Mouse (Mus musculus) embryonic facial prominence, embryonic 11.5 days (tissue): ENCODE data around the gene Atp11c. TPM values are rescaled to one million over a fixed set of nuclear protein-coding genes. Genes with fewer than 3 reads are reported as not detected.
A peak's percentile ranks its signal among the peaks of the same experiment; 100 is the strongest.

Experiments used
- ATAC-seq: fragments of 200-750 bp; cut with Nextera tagmentation; replicated peaks from 2 replicates; pipeline ENCODE4 v1.8.0; 2017; ENCODE audit warnings: low read depth; ENCODE audit not compliant: insufficient number of reproducible peaks, low FRiP score, low TSS enrichment
- DNase-seq: peaks from one replicate; pipeline ENCODE4 v3.0.0-alpha.2; 2015; ENCODE audit warnings: low spot score
- H3K27ac ChIP-seq: fragments of 300-500 bp; sonication (generic); replicated peaks from 2 replicates; pipeline ENCODE4 v1.5.1; 2014; ENCODE audit warnings: mild to moderate bottlenecking, low read depth, low read length, control low read depth
- H3K27me3 ChIP-seq: fragments of 300-500 bp; sonication (generic); 2 replicates; pipeline ENCODE4 v1.6.1; 2014; ENCODE audit warnings: mild to moderate bottlenecking, low read length, moderate library complexity, mixed read lengths; ENCODE audit not compliant: control insufficient read depth, insufficient read depth
- H3K36me3 ChIP-seq: fragments of 300-500 bp; sonication (generic); replicated peaks from 2 replicates; pipeline ENCODE4 v1.6.1; 2014; ENCODE audit warnings: low read depth, mild to moderate bottlenecking, low read length, moderate library complexity, mixed read lengths; ENCODE audit not compliant: control insufficient read depth, insufficient read depth
- H3K4me1 ChIP-seq: fragments of 300-500 bp; sonication (generic); 2 replicates; pipeline ENCODE4 v1.6.1; 2014; ENCODE audit warnings: low read length, mixed read lengths; ENCODE audit not compliant: control insufficient read depth, insufficient read depth
- H3K4me2 ChIP-seq: fragments of 300-500 bp; sonication (generic); 2 replicates; pipeline ENCODE4 v1.6.1; 2014; ENCODE audit warnings: low read depth, mild to moderate bottlenecking, control low read depth, low read length, moderate library complexity
- H3K4me3 ChIP-seq: fragments of 300-500 bp; sonication (generic); 2 replicates; pipeline ENCODE4 v1.5.1; 2014; ENCODE audit warnings: low read depth, low read length, control low read depth
- H3K9ac ChIP-seq: fragments of 300-500 bp; sonication (generic); replicated peaks from 2 replicates; pipeline ENCODE4 v1.6.1; 2014; ENCODE audit warnings: mild to moderate bottlenecking, control low read depth, low read length
- H3K9me3 ChIP-seq: fragments of 300-500 bp; sonication (generic); replicated peaks from 2 replicates; pipeline ENCODE4 v1.6.1; 2016; ENCODE audit warnings: mild to moderate bottlenecking, low read length, inconsistent platforms, mixed read lengths; ENCODE audit not compliant: control insufficient read depth
- WGBS: fragments of 180-500 bp; shearing (Covaris S2); extraction: QIAGEN DNeasy Blood & Tissue Kit; methylation state at CpG from one replicate; pipeline ENCODE4 v1.1.7; 2014; 5-methylcytosine and 5-hydroxymethylcytosine counted together
- polyA plus RNA-seq: library from polyadenylated mRNA; unstranded; fragments of >200 nt; fragmentation: Nextera tagmentation; extraction: Ambion mirVana; gene quantifications from 2 replicates; pipeline ENCODE4 v1.2.1, GENCODE M21; 2014

Gene Atp11c
- polyA plus RNA-seq, 1 experiment from 2014 or later = 17.0 TPM

- Histone ChIP-seq H3K9ac (no peak overlapping the region), H3K27ac (no peak overlapping the region), H3K36me3 (no peaks in the 10 kb centered on the region), H3K4me2 (no peak overlapping the region), H3K4me1 (no peaks in the 10 kb centered on the region), H3K4me3 (no peak overlapping the region), H3K9me3 (no peaks in the 10 kb centered on the region), H3K27me3 (no peaks in the 10 kb centered on the region)
- no peak for ATAC-seq
- 22% methylated on average over 1 of the region's 1 CpGs for WGBS
- no peak for DNase-seq
These were observed 47.1 kb downstream of the Atp11c start for GRCm38 (mm10) chrX:60545444-60545843.

GRCm38 (mm10) chrX:60544098-60544497 lies 48.4 kb downstream of the Atp11c start:
- Histone ChIP-seq H3K4me2 (no peak overlapping the region), H3K27ac (no peak overlapping the region), H3K4me3 (no peak overlapping the region), H3K36me3 (no peaks in the 10 kb centered on the region), H3K9me3 (no peaks in the 10 kb centered on the region), H3K9ac (no peak overlapping the region), H3K27me3 (no peaks in the 10 kb centered on the region), H3K4me1 (no peaks in the 10 kb centered on the region)
- ATAC-seq (no peak; the same call in 1 of the 2 replicates), DNase-seq (no peak)
- 29% methylated on average over 4 of the region's 4 CpGs for WGBS

GRCm38 (mm10) chrX:60542901-60543300 lies 49.6 kb downstream of the Atp11c start:
- Histone ChIP-seq H3K4me1 (no peaks in the 10 kb centered on the region), H3K27me3 (no peaks in the 10 kb centered on the region), H3K4me2 (no peak overlapping the region), H3K27ac (no peak overlapping the region), H3K9me3 (no peaks in the 10 kb centered on the region), H3K4me3 (no peak overlapping the region), H3K36me3 (no peaks in the 10 kb centered on the region), H3K9ac (no peak overlapping the region)
- no peak for ATAC-seq
- no peak for DNase-seq
- 46% methylated on average over 1 of the region's 1 CpGs for WGBS

GRCm38 (mm10) chrX:60539149-60539548 lies 53.3 kb downstream of the Atp11c start, which contains the start of gene Gm7073:
Gene Gm7073 (minus strand): TSS chrX:60539249.
- Histone ChIP-seq H3K4me2 (no peak within 1 kb of the TSS), H3K27ac (no peak within 1 kb of the TSS), H3K36me3 (no peaks in the 10 kb centered on the region), H3K9me3 (no peaks in the 10 kb centered on the region), H3K27me3 (no peaks in the 10 kb centered on the region), H3K4me1 (no peaks in the 10 kb centered on the region), H3K4me3 (no peak within 1 kb of the TSS), H3K9ac (no peak within 1 kb of the TSS)
- DNase-seq (no peak), ATAC-seq (no peak)

- no peak overlapping the region for H3K27ac ChIP-seq
- H3K9me3 ChIP-seq = no peaks in the 10 kb centered on the region
- no peak overlapping the region for H3K4me3 ChIP-seq
- H3K4me1 ChIP-seq = no peaks in the 10 kb centered on the region
- no peak overlapping the region for H3K9ac ChIP-seq
- no peak for ATAC-seq
- DNase-seq = peak; percentile 37
- no peak overlapping the region for H3K4me2 ChIP-seq
- H3K36me3 ChIP-seq = no peaks in the 10 kb centered on the region
- no peaks in the 10 kb centered on the region for H3K27me3 ChIP-seq
These were observed 88.5 kb downstream of the Atp11c start for GRCm38 (mm10) chrX:60503995-60504394.

GRCm38 (mm10) chrX:60497750-60498149 lies 94.7 kb downstream of the Atp11c start:
- no peak for ATAC-seq
- DNase-seq = no peak

GRCm38 (mm10) chrX:60495308-60495707 lies 97.2 kb downstream of the Atp11c start:
- DNase-seq (no peak), ATAC-seq (no peak)
- Histone ChIP-seq H3K4me2 (no peak overlapping the region), H3K27ac (no peak overlapping the region), H3K9me3 (no peaks in the 10 kb centered on the region), H3K36me3 (no peaks in the 10 kb centered on the region), H3K27me3 (no peaks in the 10 kb centered on the region), H3K4me1 (no peaks in the 10 kb centered on the region), H3K4me3 (no peak overlapping the region), H3K9ac (no peak overlapping the region)

More at GRCm38 (mm10) chrX:60497750-60498149, 94.7 kb downstream of the Atp11c start:
- no peak overlapping the region for H3K9ac ChIP-seq
- 59% methylated on average over 1 of the region's 1 CpGs for WGBS
- H3K36me3 ChIP-seq = no peaks in the 10 kb centered on the region
- H3K4me2 ChIP-seq = no peak overlapping the region
- no peaks in the 10 kb centered on the region for H3K9me3 ChIP-seq
- no peak overlapping the region for H3K4me3 ChIP-seq
- no peak overlapping the region for H3K27ac ChIP-seq
- no peaks in the 10 kb centered on the region for H3K27me3 ChIP-seq
- H3K4me1 ChIP-seq = no peaks in the 10 kb centered on the region

- Histone ChIP-seq H3K9ac (no peak overlapping the region), H3K4me1 (no peaks in the 10 kb centered on the region), H3K4me2 (no peak overlapping the region), H3K4me3 (no peak overlapping the region), H3K27ac (no peak overlapping the region), H3K27me3 (no peaks in the 10 kb centered on the region), H3K36me3 (no peaks in the 10 kb centered on the region), H3K9me3 (no peaks in the 10 kb centered on the region)
- DNase-seq (peak; percentile 39), ATAC-seq (no peak)
- WGBS = 12% methylated on average over 2 of the region's 2 CpGs
These were observed 128.7 kb downstream of the Atp11c start for GRCm38 (mm10) chrX:60463786-60464185.
